Mouse (Mus musculus) thymus, adult 2 months (tissue): ENCODE data around the gene 4930402F06Rik. TPM values are rescaled to one million over a fixed set of nuclear protein-coding genes. Genes with fewer than 3 reads are reported as not detected.

Experiments
- DNase-seq: peaks from one replicate; pipeline ENCODE4 v3.0.0; 2021
- H3K27ac ChIP-seq: fragments of 200-500 bp; 2 replicates; pipeline ENCODE4 v1.5.1; 2012; ENCODE audit warnings: low read length, control low read depth; ENCODE audit not compliant: control insufficient read depth, insufficient read depth
- H3K27me3 ChIP-seq: fragments of 200-500 bp; 2 replicates; pipeline ENCODE4 v1.6.1; 2012; ENCODE audit warnings: mild to moderate bottlenecking, low read length, moderate library complexity, mixed read lengths; ENCODE audit not compliant: control insufficient read depth, insufficient read depth
- H3K36me3 ChIP-seq: fragments of 200-500 bp; 2 replicates; pipeline ENCODE4 v1.6.1; 2012; ENCODE audit warnings: mild to moderate bottlenecking, low read length, moderate library complexity; ENCODE audit not compliant: control insufficient read depth, insufficient read depth
- H3K4me1 ChIP-seq: fragments of 200-500 bp; replicated peaks from 2 replicates; pipeline ENCODE4 v1.6.1; 2012; ENCODE audit warnings: low read length; ENCODE audit not compliant: control insufficient read depth, insufficient read depth
- H3K4me3 ChIP-seq: fragments of 200-500 bp; 2 replicates; pipeline ENCODE4 v1.5.1; 2012; ENCODE audit warnings: mild to moderate bottlenecking, low read length, control low read depth, moderate library complexity; ENCODE audit not compliant: control insufficient read depth, insufficient read depth
- CTCF ChIP-seq: fragments of 200-500 bp; IDR thresholded peaks from 2 replicates; pipeline ENCODE4 v1.5.1; 2012; ENCODE audit warnings: mild to moderate bottlenecking, control low read depth, low read length, moderate library complexity, borderline replicate concordance; ENCODE audit not compliant: control insufficient read depth, poor library complexity, insufficient read depth; ENCODE audit errors: extremely low read depth
- POLR2A ChIP-seq: fragments of 200-500 bp; IDR thresholded peaks from 2 replicates; pipeline ENCODE4 v1.6.1; 2012; ENCODE audit warnings: mild to moderate bottlenecking, low read length, control low read depth, moderate library complexity; ENCODE audit not compliant: control insufficient read depth, poor library complexity, insufficient read depth; ENCODE audit errors: extremely low read depth
- WGBS: fragments of 180-500 bp; shearing (Covaris S2); methylation state at CpG from one replicate; pipeline ENCODE4 v1.1.7; 2018; 5-methylcytosine and 5-hydroxymethylcytosine counted together
- polyA plus RNA-seq: library from polyadenylated mRNA; depleted of rRNA; stranded (reverse); fragments of >200 nt; gene quantifications from 2 replicates; pipeline ENCODE4 v1.2.3, GENCODE M21; 2012

Gene 4930402F06Rik
- polyA plus RNA-seq, 1 experiment: not detected

DNA sequence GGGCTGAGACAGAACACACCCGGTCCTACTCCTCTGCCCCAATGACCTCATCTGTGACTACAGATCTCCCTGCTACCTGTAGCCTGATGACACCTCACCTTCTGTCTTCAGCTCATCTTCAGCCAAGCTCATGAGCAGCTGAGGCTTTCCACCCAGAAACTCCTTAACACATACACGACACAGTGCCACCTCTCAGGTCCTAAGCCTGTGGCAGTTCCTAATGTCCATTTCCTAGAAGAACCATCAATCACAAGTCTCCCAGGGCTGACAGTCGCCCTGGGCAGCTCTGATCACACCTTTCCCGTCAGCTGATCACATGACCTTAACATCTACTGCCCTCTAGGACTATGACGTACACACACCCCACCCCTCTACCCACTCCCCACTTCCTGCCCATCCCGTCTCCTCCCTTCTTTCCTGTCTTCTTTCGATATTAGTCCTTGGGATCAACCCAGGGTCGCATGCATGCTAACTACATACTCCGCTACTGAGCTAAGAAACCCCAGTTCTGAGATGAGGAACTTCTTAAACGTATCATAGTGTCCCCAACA, 14.7 kb upstream of the 4930402F06Rik start:
- peaks cover 7% of the 10 kb centered on the region; the same call in 1 of the 2 replicates for H3K36me3 ChIP-seq
- no peak overlapping the region for H3K4me3 ChIP-seq
- no peak for DNase-seq
- no peak overlapping the region for H3K27ac ChIP-seq
- TF ChIP-seq CTCF (no peak), POLR2A (no peak)
- no peaks in the 10 kb centered on the region for H3K27me3 ChIP-seq
- peaks cover 20% of the 10 kb centered on the region for H3K4me1 ChIP-seq
- 83% methylated on average over 10 of the region's 10 CpGs for WGBS

DNA sequence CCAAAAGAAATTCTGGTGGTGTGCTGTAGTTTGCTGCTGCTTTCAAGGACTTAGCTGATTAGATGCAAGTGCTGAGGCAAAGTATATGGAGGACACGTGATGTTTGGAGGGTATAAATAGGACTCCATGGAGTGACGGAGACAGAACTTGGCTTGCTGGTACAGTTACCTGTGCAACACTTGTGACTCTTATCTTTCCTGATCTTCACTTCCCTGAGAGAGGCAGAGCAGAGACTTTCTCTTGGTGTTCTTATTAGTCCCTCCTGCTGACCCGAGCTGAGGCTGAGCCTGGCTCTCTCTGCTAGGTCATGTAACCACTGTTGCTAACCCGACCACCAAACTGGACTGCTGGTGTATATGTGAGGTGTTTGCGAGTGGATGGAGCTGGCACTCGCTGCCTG, 12.5 kb upstream of the 4930402F06Rik start:
- Histone ChIP-seq H3K27me3 (no peaks in the 10 kb centered on the region), H3K4me1 (peaks cover 18% of the 10 kb centered on the region), H3K36me3 (peaks cover 16% of the 10 kb centered on the region; the same call in 1 of the 2 replicates), H3K4me3 (no peak overlapping the region), H3K27ac (no peak overlapping the region)
- TF ChIP-seq POLR2A (no peak), CTCF (no peak)
- WGBS: 96% methylated on average over 6 of the region's 6 CpGs
- DNase-seq: no peak

DNA sequence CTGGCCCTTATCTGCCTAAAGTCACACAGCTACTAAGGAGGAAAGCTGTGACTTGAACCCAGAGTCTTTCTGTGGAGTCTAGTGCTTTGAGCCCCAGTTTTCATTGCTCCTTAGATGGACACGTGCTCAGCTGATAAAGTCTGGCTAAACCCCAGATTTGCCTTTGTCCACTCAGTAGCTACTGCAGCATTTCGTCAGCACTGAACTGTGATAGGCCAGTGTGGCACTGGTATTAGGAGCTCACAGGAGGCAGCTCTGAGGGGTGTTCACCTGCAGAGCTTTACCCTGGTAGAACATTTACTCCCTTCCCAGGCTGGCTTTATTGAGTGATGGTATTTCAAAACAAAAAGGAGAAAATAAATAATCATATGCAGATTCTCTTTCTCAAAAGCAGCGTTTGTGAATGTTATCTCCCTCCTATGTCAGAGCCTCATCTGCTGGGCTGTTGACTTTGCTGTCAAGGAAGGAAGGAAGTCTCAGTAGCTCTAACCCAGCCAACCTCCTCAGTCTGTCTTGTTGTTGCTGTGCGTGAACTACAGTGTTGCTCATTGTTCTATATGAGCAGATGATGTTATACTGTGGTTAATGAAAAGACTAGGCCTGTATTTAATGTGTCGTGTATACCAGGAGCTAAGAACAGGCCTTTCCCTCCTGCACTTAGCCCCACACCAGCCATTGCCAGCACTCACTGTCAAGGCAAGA, 11.6 kb upstream of the 4930402F06Rik start:
- peaks cover 18% of the 10 kb centered on the region for H3K4me1 ChIP-seq

GRCm38 (mm10) chr2:35407878-35408277, 10.9 kb upstream of the 4930402F06Rik start:
- H3K27ac ChIP-seq: no peak overlapping the region
- H3K4me3 ChIP-seq: no peak overlapping the region
- H3K4me1 ChIP-seq: peaks cover 15% of the 10 kb centered on the region
- no peak for DNase-seq
- H3K36me3 ChIP-seq: peaks cover 16% of the 10 kb centered on the region; the same call in 1 of the 2 replicates
- 90% methylated on average over 7 of the region's 7 CpGs for WGBS
- no peak for TF ChIP-seq CTCF
- TF ChIP-seq POLR2A: no peak
- H3K27me3 ChIP-seq: no peaks in the 10 kb centered on the region

More for the DNA sequence above, 11.6 kb upstream of the 4930402F06Rik start:
- peaks cover 16% of the 10 kb centered on the region; the same call in 1 of the 2 replicates for H3K36me3 ChIP-seq
- H3K27ac ChIP-seq: peak overlapping the region; percentile 35; the same call in 1 of the 2 replicates
- no peaks in the 10 kb centered on the region for H3K27me3 ChIP-seq
- WGBS: 85% methylated on average over 5 of the region's 5 CpGs
- TF ChIP-seq POLR2A (no peak), CTCF (no peak)
- no peak overlapping the region for H3K4me3 ChIP-seq
- no peak for DNase-seq

DNA sequence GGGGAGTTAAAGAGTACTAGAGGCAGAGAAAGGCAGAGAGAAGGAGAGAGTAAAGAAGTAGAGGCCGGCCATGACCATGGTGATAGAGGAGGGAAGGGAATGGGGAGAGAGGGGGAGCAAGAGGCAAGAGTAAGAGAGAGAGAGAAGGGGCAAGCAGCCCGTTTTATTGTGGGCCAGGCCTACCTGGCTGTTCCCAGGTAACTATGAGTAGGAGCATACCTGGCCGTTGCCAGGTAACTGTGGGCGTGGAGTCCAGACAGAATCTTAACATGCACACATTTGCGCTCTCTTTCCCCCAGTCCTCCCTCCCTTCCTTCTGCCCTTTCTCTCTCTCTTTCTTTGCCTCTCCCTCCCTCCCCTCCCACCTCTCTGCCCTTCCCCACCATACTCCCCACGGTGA, 10.3 kb upstream of the 4930402F06Rik start:
- no peak for DNase-seq
- Histone ChIP-seq H3K4me1 (peaks cover 12% of the 10 kb centered on the region), H3K36me3 (peaks cover 20% of the 10 kb centered on the region; the same call in 1 of the 2 replicates), H3K4me3 (no peak overlapping the region), H3K27ac (no peak overlapping the region), H3K27me3 (no peaks in the 10 kb centered on the region)
- TF ChIP-seq CTCF: no peak
- no peak for TF ChIP-seq POLR2A
- WGBS: 98% methylated on average over 6 of the region's 6 CpGs

DNA sequence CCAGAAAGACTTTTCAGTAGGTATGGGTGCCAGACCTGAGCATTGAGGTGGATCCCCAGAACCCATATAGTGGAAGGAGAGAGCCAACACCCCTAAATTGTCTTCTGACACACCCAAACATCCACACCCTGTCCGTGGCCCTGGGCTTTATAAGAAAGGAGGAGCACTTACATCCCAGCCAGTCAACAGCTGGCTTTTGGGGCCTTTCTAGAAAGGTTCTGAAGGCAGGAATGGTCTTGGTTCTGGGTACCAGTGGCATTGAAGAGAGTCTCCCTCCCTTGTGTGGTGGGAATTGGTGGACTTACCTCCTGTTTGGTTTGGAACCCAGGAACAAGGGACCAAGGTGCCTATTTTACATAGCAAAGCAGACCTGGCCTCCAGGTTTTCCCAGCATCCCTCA, 9.6 kb upstream of the 4930402F06Rik start:
- H3K27ac ChIP-seq: no peak overlapping the region
- no peak overlapping the region for H3K4me3 ChIP-seq
- H3K4me1 ChIP-seq: peaks cover 9% of the 10 kb centered on the region
- no peak for TF ChIP-seq CTCF
- no peak for TF ChIP-seq POLR2A
- no peaks in the 10 kb centered on the region for H3K27me3 ChIP-seq
- peaks cover 26% of the 10 kb centered on the region for H3K36me3 ChIP-seq
- DNase-seq: no peak
- 92% methylated on average over 1 of the region's 1 CpGs for WGBS

GRCm38 (mm10) chr2:35402391-35402790, 5.4 kb upstream of the 4930402F06Rik start:
- DNase-seq: no peak
- no peak for TF ChIP-seq POLR2A
- H3K4me1 ChIP-seq: no peaks in the 10 kb centered on the region
- no peak overlapping the region for H3K27ac ChIP-seq
- H3K4me3 ChIP-seq: no peak overlapping the region
- WGBS: 89% methylated on average over 16 of the region's 16 CpGs
- H3K36me3 ChIP-seq: peaks cover 23% of the 10 kb centered on the region
- no peaks in the 10 kb centered on the region for H3K27me3 ChIP-seq
